Mouse (Mus musculus) lung, postnatal 0 days (tissue): ENCODE data around the gene Ypel3. TPM values are rescaled to one million over a fixed set of nuclear protein-coding genes. Genes with fewer than 3 reads are reported as not detected.

Experiments used
- ATAC-seq: fragments of 200-750 bp; cut with Nextera tagmentation; 2 replicates; pipeline ENCODE4 v1.8.0; 2017; ENCODE audit warnings: moderate library complexity
- DNase-seq: peaks from one replicate; pipeline ENCODE4 v3.0.0-alpha.2; 2016; ENCODE audit warnings: low spot score
- H3K27ac ChIP-seq: fragments of 300-500 bp; sonication (generic); 2 replicates; pipeline ENCODE4 v1.5.1; 2014; ENCODE audit warnings: antibody characterized with exemption, mild to moderate bottlenecking, low read length, mixed read lengths
- H3K27me3 ChIP-seq: fragments of 300-500 bp; sonication (generic); replicated peaks from 2 replicates; pipeline ENCODE4 v1.6.1; 2014; ENCODE audit warnings: low read length, mixed read lengths; ENCODE audit not compliant: insufficient read depth
- H3K36me3 ChIP-seq: fragments of 300-500 bp; sonication (generic); 2 replicates; pipeline ENCODE4 v1.6.1; 2014; ENCODE audit warnings: low read length, mixed read lengths; ENCODE audit not compliant: insufficient read depth
- H3K4me1 ChIP-seq: fragments of 300-500 bp; sonication (generic); 2 replicates; pipeline ENCODE4 v1.6.1; 2014; ENCODE audit warnings: antibody characterized with exemption, low read depth, low read length, mixed read lengths; ENCODE audit not compliant: insufficient read depth
- H3K4me2 ChIP-seq: fragments of 300-500 bp; sonication (generic); replicated peaks from 2 replicates; pipeline ENCODE4 v1.6.1; 2014; ENCODE audit warnings: low read depth, mild to moderate bottlenecking, low read length, moderate library complexity, mixed read lengths
- H3K4me3 ChIP-seq: fragments of 300-500 bp; sonication (generic); 2 replicates; pipeline ENCODE4 v1.5.1; 2014; ENCODE audit warnings: low read depth, low read length
- H3K9ac ChIP-seq: fragments of 300-500 bp; sonication (generic); replicated peaks from 2 replicates; pipeline ENCODE4 v1.6.1; 2014; ENCODE audit warnings: low read depth, mild to moderate bottlenecking
- H3K9me3 ChIP-seq: fragments of 300-500 bp; sonication (generic); 2 replicates; pipeline ENCODE4 v1.6.1; 2016; ENCODE audit warnings: low read length, mixed read lengths
- CTCF ChIP-seq: IDR thresholded peaks from 2 replicates; pipeline ENCODE4 v1.5.1; 2016; ENCODE audit warnings: antibody characterized with exemption, mild to moderate bottlenecking
- EP300 ChIP-seq: IDR thresholded peaks from 2 replicates; pipeline ENCODE4 v1.6.1; 2016; ENCODE audit warnings: antibody characterized with exemption, mild to moderate bottlenecking, control low read depth
- WGBS: fragments of 180-500 bp; shearing (Covaris S2); extraction: QIAGEN DNeasy Blood & Tissue Kit; methylation state at CpG from one replicate; pipeline ENCODE4 v1.1.7; 2014; 5-methylcytosine and 5-hydroxymethylcytosine counted together
- polyA plus RNA-seq: library from polyadenylated mRNA; unstranded; fragments of >200 nt; fragmentation: Nextera tagmentation; extraction: Ambion mirVana; gene quantifications from 2 replicates; pipeline ENCODE4 v1.2.1, GENCODE M21; 2015

Gene Ypel3
- polyA plus RNA-seq, 1 experiment from 2014 or later: 340 TPM

DNA sequence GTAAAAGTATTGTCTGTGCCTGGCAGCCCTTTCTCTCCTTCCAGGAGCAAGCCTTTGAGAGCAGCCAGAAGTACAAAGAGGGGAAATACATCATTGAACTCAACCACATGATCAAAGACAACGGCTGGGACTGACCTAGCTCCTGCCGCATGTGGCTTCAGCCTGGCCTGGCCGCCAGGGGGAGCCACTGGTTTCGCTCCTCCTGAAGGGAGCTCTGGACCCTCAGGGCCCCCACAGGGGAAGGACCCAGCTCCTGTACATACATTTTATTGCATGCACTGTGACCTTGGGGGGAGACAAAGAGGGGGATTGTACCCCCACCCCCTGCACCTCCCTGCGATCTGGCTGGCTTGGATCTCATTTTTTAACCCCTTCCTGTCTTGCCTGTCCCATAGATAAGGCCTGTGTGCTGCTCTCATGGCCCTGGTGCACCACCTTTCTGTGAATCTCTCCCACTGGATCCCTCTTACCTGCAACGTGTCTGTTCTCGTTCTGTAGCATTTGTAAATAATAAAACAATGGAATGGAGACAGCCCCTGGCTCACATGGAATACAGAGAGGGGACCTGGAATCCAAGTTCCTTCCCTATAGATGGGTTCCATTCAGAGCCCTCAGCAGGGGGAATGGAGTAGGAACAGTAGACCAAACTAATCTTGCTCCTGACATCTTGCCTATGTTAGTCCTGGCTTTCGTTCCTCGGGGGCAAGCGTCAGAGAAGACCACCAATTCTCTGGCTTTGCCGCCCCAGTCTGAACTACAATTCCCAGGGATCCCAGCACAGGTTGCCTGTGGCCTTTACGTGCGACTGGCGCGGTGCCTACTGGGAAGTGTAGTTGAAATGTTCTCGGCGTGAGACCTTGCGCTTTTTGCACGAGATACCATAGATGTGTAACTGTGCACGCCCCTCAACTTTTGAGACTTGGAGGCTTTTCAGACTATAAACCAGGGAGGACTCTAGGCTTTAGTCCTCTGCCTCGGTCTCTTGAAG, 3.5 kb downstream of the Ypel3 start:
- TF ChIP-seq EP300 (no peak), CTCF (peak; percentile 93)
- Histone ChIP-seq H3K9ac (0 out of 2 replicates have a peak overlapping the region, but pooled peaks have one; percentile 16), H3K27ac (peak overlapping the region; percentile 43), H3K4me3 (peak overlapping the region; percentile 28), H3K9me3 (no peaks in the 10 kb centered on the region), H3K4me1 (peaks cover 29% of the 10 kb centered on the region), H3K36me3 (0 out of 2 replicates have a peak, but pooled peaks cover 7% of the 10 kb centered on the region), H3K27me3 (no peaks in the 10 kb centered on the region), H3K4me2 (peak overlapping the region; percentile 72)
- peak; percentile 54 for ATAC-seq
- peak; percentile 91 for DNase-seq
- 1% methylated on average over 21 of the region's 21 CpGs for WGBS

DNA sequence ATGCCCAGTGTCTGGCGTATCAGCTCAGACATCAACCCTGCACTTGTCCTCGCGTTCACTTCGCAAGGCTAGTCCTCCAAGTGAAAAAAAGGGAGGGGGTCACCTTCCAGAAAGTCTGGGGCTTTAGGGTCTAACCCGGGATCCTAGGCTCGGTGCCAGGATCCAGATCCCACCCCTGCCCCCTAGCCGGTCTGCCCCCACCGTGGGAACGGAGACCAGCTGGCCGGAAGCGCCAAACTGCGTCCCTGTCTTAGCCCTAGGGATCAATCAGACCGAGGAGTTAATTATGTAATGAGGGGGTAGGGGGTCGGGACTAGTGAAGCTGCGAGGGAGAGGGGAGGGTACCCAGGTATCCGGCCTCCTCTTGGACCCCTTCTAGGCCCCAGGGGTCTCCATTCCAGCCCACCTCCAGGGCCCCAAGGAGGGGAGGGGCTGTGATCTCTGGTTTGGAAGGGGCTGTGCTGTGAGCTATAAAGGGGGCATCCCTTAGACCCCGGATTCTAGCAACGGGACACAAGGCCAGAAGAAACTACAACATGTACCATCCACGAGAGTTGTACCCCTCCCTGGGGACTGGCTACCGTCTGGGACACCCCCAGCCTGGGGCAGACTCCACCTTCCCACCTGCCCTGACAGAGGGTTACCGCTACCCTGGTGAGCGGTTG, 4.3 kb downstream of the Ypel3 start, which contains the start of gene Tbx6:
TSS of gene Tbx6 (plus strand) at position 513 of the 665 bp plus-strand sequence.
- Histone ChIP-seq H3K4me3 (peak within 1 kb of the TSS; percentile 28), H3K27me3 (no peaks in the 10 kb centered on the region), H3K9me3 (no peaks in the 10 kb centered on the region), H3K36me3 (peaks cover 11% of the 10 kb centered on the region), H3K4me1 (peaks cover 26% of the 10 kb centered on the region), H3K4me2 (peak within 1 kb of the TSS; percentile 72), H3K9ac (0 out of 2 replicates have a peak within 1 kb of the TSS, but pooled peaks have one; percentile 16), H3K27ac (no peak within 1 kb of the TSS)
- DNase-seq (no peak), ATAC-seq (no peak)
- TF ChIP-seq EP300 (no peak), CTCF (no peak)
- 11% methylated on average over 22 of the region's 22 CpGs for WGBS

DNA sequence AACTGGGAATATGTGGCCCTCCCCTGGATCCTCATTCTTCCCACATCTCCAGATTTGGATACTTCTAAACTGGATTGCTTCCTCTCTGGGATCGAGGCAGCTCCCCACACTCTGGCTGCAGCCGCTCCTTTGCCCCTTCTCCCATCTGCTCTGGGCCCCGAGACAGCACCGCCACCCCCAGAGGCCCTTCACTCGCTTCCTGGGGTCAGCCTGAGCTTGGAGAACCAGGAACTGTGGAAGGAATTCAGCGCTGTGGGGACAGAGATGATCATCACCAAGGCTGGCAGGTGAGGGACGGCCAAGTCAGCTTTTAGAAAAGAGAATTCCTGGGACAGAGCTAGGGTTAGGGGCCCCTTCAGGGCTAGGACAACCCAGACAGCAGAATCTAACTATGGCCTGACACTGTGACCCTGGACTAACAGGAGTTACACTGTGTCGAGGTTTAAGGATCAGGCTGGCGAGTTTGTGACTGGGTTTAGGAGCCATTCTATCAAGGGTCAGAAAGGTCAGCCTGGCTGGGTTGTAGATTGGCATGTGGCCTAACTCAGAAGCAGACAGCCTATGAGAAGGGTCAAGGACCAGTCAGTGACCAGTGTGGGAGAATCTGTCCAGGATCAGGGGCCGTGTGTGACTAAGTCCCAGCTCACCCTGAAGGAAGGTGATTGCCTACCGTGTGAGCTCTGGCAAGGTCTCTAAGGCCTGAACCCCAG, 5.1 kb downstream of the Ypel3 start:
- Histone ChIP-seq H3K9me3 (no peaks in the 10 kb centered on the region), H3K27me3 (no peaks in the 10 kb centered on the region), H3K4me2 (peak overlapping the region; percentile 72; the same call in 1 of the 2 replicates), H3K9ac (no peak overlapping the region), H3K4me3 (no peak overlapping the region), H3K36me3 (peaks cover 18% of the 10 kb centered on the region), H3K4me1 (peaks cover 26% of the 10 kb centered on the region), H3K27ac (no peak overlapping the region)
- TF ChIP-seq CTCF (no peak), EP300 (no peak)
- DNase-seq (no peak), ATAC-seq (no peak)
- 47% methylated on average over 11 of the region's 11 CpGs for WGBS

DNA sequence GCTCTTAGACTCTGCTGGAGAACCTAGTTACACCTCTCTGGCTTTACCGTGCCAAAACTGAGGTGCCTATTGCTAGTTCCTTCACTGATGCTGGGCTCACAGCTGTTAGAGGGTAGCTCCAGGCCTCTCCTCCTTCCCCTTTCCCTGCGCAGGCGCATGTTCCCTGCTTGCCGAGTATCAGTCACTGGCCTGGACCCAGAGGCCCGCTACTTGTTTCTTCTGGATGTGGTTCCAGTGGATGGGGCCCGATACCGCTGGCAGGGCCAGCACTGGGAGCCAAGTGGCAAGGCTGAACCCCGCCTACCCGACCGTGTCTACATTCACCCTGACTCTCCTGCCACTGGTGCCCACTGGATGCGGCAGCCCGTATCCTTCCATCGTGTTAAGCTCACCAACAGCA, 5.9 kb downstream of the Ypel3 start:
- TF ChIP-seq EP300 (no peak), CTCF (no peak)
- H3K36me3 ChIP-seq: peaks cover 27% of the 10 kb centered on the region
- DNase-seq (no peak), ATAC-seq (no peak)
- H3K9me3 ChIP-seq: no peaks in the 10 kb centered on the region
- no peaks in the 10 kb centered on the region for H3K27me3 ChIP-seq
- H3K27ac ChIP-seq: no peak overlapping the region
- no peak overlapping the region for H3K4me3 ChIP-seq
- 73% methylated on average over 13 of the region's 13 CpGs for WGBS
- no peak overlapping the region for H3K4me2 ChIP-seq
- H3K9ac ChIP-seq: no peak overlapping the region
- H3K4me1 ChIP-seq: peaks cover 21% of the 10 kb centered on the region

DNA sequence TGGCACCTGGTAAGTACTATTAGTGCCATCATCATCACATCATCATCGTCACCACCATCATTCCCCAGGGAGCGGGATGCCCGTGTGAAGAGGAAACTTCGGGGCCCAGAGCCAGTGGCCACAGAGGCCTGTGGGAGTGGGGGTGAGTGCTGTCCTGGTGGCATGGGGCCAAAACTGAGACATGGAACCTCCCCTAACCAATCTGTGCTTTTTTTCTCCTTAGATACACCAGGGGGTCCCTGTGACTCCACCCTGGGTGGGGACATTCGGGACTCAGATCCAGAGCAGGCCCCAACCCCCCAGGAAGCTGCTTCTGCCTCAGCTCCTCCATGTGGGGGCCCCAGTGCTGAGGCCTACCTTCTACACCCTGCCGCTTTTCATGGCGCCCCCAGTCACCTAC, 7.7 kb downstream of the Ypel3 start:
- peaks cover 15% of the 10 kb centered on the region for H3K4me1 ChIP-seq
- 75% methylated on average over 6 of the region's 7 CpGs for WGBS
- no peak overlapping the region for H3K9ac ChIP-seq
- H3K27me3 ChIP-seq: no peaks in the 10 kb centered on the region
- H3K36me3 ChIP-seq: peaks cover 33% of the 10 kb centered on the region
- ATAC-seq: no peak
- no peak overlapping the region for H3K27ac ChIP-seq
- H3K9me3 ChIP-seq: no peaks in the 10 kb centered on the region
- H3K4me2 ChIP-seq: no peak overlapping the region
- H3K4me3 ChIP-seq: no peak overlapping the region
- no peak for DNase-seq
- TF ChIP-seq EP300 (no peak), CTCF (no peak)
